Mouse (Mus musculus) hindbrain, embryonic 10.5 days (tissue): ENCODE results near the gene Cntd1. TPM values are rescaled to one million over a fixed set of nuclear protein-coding genes. Genes with fewer than 3 reads are reported as not detected.

Experiments
- DNase-seq: peaks from one replicate; pipeline ENCODE4 v3.0.0-alpha.2; 2017; ENCODE audit warnings: low spot score
- H3K27ac ChIP-seq: fragments of 300-500 bp; sonication (generic); 2 replicates; pipeline ENCODE4 v1.5.1; 2016; ENCODE audit warnings: mild to moderate bottlenecking, moderate library complexity
- H3K27me3 ChIP-seq: fragments of 300-500 bp; sonication (generic); 2 replicates; pipeline ENCODE4 v1.6.1; 2016; ENCODE audit warnings: mild to moderate bottlenecking; ENCODE audit not compliant: poor library complexity, insufficient read depth, severe bottlenecking
- H3K36me3 ChIP-seq: fragments of 300-500 bp; sonication (generic); 2 replicates; pipeline ENCODE4 v1.6.1; 2016; ENCODE audit warnings: mild to moderate bottlenecking, moderate library complexity
- H3K4me1 ChIP-seq: fragments of 300-500 bp; sonication (generic); replicated peaks from 2 replicates; pipeline ENCODE4 v1.6.1; 2016; ENCODE audit warnings: mild to moderate bottlenecking
- H3K4me3 ChIP-seq: fragments of 300-500 bp; sonication (generic); 2 replicates; pipeline ENCODE4 v1.5.1; 2016; ENCODE audit warnings: mild to moderate bottlenecking, moderate library complexity
- H3K9me3 ChIP-seq: fragments of 300-500 bp; sonication (generic); 2 replicates; pipeline ENCODE4 v1.6.1; 2016; ENCODE audit warnings: mild to moderate bottlenecking, moderate library complexity
- WGBS: fragments of 180-500 bp; shearing (Covaris S2); methylation state at CpG from one replicate; pipeline ENCODE4 v1.1.7; 2016; 5-methylcytosine and 5-hydroxymethylcytosine counted together
- polyA plus RNA-seq: library from polyadenylated mRNA; unstranded; fragments of >200 nt; fragmentation: Nextera tagmentation; extraction: Ambion mirVana; gene quantifications from 2 replicates; pipeline ENCODE4 v1.2.1, GENCODE M21; 2016

Cntd1 gene
- polyA plus RNA-seq, 1 experiment from 2014 or later: 0.95 TPM

DNA sequence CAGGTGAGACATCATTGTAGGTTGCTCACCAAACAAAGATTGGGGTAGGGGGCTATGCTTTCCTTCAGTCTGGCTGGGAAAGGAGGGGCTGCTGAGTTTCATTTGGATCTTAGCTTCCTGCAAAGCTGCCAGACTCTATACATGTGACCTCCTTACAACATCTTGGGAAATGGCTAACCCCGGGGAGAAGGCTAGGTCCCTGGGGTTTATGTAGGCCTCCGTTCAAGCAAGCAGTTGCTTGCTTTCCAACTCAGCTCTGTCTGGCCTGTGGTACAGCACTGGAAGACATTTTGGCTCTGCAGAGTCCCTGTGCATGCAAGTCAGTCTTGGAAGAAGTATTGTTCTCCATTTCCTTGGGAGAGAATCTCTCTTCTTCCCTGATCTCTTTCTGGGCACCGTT, 53.7 kb downstream of the Cntd1 start:
- Histone ChIP-seq H3K27me3 (no peaks in the 10 kb centered on the region), H3K36me3 (peaks cover 9% of the 10 kb centered on the region; the same call in 1 of the 2 replicates), H3K9me3 (no peaks in the 10 kb centered on the region), H3K27ac (no peak overlapping the region), H3K4me1 (peaks cover 36% of the 10 kb centered on the region), H3K4me3 (no peak overlapping the region)
- DNase-seq: no peak
- 81% methylated on average over 3 of the region's 3 CpGs for WGBS

GRCm38 (mm10) chr11:101334023-101334422, 55.2 kb downstream of the Cntd1 start:
- Histone ChIP-seq H3K4me3 (peak overlapping the region; percentile 18; the same call in 1 of the 2 replicates), H3K27ac (peak overlapping the region; percentile 78), H3K36me3 (peaks cover 3% of the 10 kb centered on the region; the same call in 1 of the 2 replicates), H3K27me3 (no peaks in the 10 kb centered on the region), H3K9me3 (no peaks in the 10 kb centered on the region), H3K4me1 (peaks cover 50% of the 10 kb centered on the region)
- WGBS: 22% methylated on average over 10 of the region's 10 CpGs
- peak; percentile 38 for DNase-seq

GRCm38 (mm10) chr11:101334516-101334915, 55.7 kb downstream of the Cntd1 start:
- 2% methylated on average over 6 of the region's 6 CpGs for WGBS
- H3K4me3 ChIP-seq: peak overlapping the region; percentile 18; the same call in 1 of the 2 replicates
- peak overlapping the region; percentile 78 for H3K27ac ChIP-seq
- H3K27me3 ChIP-seq: no peaks in the 10 kb centered on the region
- no peaks in the 10 kb centered on the region for H3K9me3 ChIP-seq
- DNase-seq: peak; percentile 76
- H3K4me1 ChIP-seq: peaks cover 50% of the 10 kb centered on the region
- H3K36me3 ChIP-seq: no peaks in the 10 kb centered on the region

GRCm38 (mm10) chr11:101335685-101336084, 56.9 kb downstream of the Cntd1 start:
- no peaks in the 10 kb centered on the region for H3K27me3 ChIP-seq
- H3K27ac ChIP-seq: no peak overlapping the region
- 87% methylated on average over 9 of the region's 9 CpGs for WGBS
- no peak for DNase-seq
- peaks cover 46% of the 10 kb centered on the region for H3K4me1 ChIP-seq
- no peaks in the 10 kb centered on the region for H3K9me3 ChIP-seq
- no peaks in the 10 kb centered on the region for H3K36me3 ChIP-seq
- no peak overlapping the region for H3K4me3 ChIP-seq

DNA sequence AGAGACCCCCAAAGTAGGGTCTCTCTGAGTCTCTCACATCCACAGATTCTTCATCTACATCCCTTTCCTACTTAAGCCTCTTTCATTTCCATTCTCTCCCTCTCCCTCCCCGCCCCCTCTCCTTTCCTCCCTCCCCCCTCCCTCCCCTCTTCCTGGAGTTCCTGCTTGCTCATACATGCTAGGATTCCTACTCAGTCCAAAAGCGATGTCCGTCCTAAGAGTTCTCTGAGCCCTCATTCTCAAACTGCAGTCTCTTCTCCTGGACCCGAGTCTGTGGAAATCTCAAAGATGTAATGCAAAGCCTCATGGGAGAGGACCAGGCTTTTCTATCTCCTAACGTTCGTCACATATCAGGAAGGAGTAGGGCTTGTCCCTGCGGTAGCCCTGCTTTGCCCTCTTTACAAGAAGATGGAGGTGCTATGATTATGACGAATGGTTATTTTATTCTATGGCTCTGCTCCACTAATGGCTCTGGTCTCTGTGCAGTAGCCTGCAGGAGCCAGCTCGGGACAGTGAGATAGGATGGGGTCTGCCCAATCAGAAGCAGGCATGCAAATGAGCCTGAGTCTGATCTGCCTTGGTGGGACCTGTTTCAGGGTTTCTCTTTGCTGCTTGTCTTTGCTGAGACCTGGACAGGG, 59.4 kb downstream of the Cntd1 start:
- 1% methylated on average over 9 of the region's 9 CpGs for WGBS
- Histone ChIP-seq H3K4me3 (peak overlapping the region; percentile 49), H3K27ac (peak overlapping the region; percentile 82), H3K9me3 (no peaks in the 10 kb centered on the region), H3K27me3 (no peaks in the 10 kb centered on the region), H3K4me1 (peaks cover 41% of the 10 kb centered on the region), H3K36me3 (no peaks in the 10 kb centered on the region)
- DNase-seq: peak; percentile 69

Other genes starting within 250 kb of the Cntd1 start
- 11.2 and 12.9 TPM in 2 replicates for gene Naglu, start 209.0 kb upstream of the Cntd1 start, polyA plus RNA-seq
- 0.14 TPM in 1 of 2 replicates, not detected in the other for gene Hsd17b1, start 200.6 kb upstream of the Cntd1 start, polyA plus RNA-seq
- 53.1 and 59.6 TPM in 2 replicates for gene Coasy, start 196.4 kb upstream of the Cntd1 start, polyA plus RNA-seq
- gene Mlx, start 191.7 kb upstream of the Cntd1 start, polyA plus RNA-seq: 44.7 and 49.7 TPM in 2 replicates
- gene Psmc3ip, start 183.6 kb upstream of the Cntd1 start, polyA plus RNA-seq: 59.7 and 72.5 TPM in 2 replicates
- 17.8 and 21.2 TPM in 2 replicates for gene Retreg3, start 159.1 kb upstream of the Cntd1 start, polyA plus RNA-seq
- gene Tubg1, start 159.1 kb upstream of the Cntd1 start, polyA plus RNA-seq: 136 and 141 TPM in 2 replicates
- gene Tubg2, start 123.1 kb upstream of the Cntd1 start, polyA plus RNA-seq: 2.8 and 4.8 TPM in 2 replicates
- 0.29 and 0.71 TPM in 2 replicates for gene Cntnap1, start 108.5 kb upstream of the Cntd1 start, polyA plus RNA-seq
- gene Plekhh3, start 107.7 kb upstream of the Cntd1 start, polyA plus RNA-seq: 5.8 and 11.8 TPM in 2 replicates
- 0.15 and 0.20 TPM in 2 replicates for gene Ccr10, start 103.6 kb upstream of the Cntd1 start, polyA plus RNA-seq
- gene Ezh1, start 52.5 kb upstream of the Cntd1 start, polyA plus RNA-seq: 13.1 TPM in 2 replicates
- gene Ramp2, start 33.0 kb upstream of the Cntd1 start, polyA plus RNA-seq: 63.9 and 72.3 TPM in 2 replicates
- 135 TPM in 2 replicates for gene Vps25, start 25.3 kb upstream of the Cntd1 start, polyA plus RNA-seq
- gene Wnk4, start 18.4 kb upstream of the Cntd1 start, polyA plus RNA-seq: 6.7 and 7.6 TPM in 2 replicates
- gene Coa3, start 102 bp downstream of the Cntd1 start, polyA plus RNA-seq: 227 and 244 TPM in 2 replicates
- 153 and 166 TPM in 2 replicates for gene Becn1, start 23.3 kb downstream of the Cntd1 start, polyA plus RNA-seq
- gene Psme3, start 37.2 kb downstream of the Cntd1 start, polyA plus RNA-seq: 166 and 190 TPM in 2 replicates
- 1.5 and 2.1 TPM in 2 replicates for gene Aoc2, start 46.1 kb downstream of the Cntd1 start, polyA plus RNA-seq
- gene Aoc3, start 51.6 kb downstream of the Cntd1 start, polyA plus RNA-seq: 0.06 TPM in 1 of 2 replicates, not detected in the other
- not detected in 2 replicates for gene G6pc, start 88.5 kb downstream of the Cntd1 start, polyA plus RNA-seq
- gene Aarsd1, start 138.6 kb downstream of the Cntd1 start, polyA plus RNA-seq: 91.4 and 99.8 TPM in 2 replicates
- 9.4 and 10.2 TPM in 2 replicates for gene Gm27029, start 145.8 kb downstream of the Cntd1 start, polyA plus RNA-seq
- 20.5 and 25.3 TPM in 2 replicates for gene Rundc1, start 146.1 kb downstream of the Cntd1 start, polyA plus RNA-seq
- 4.0 and 4.5 TPM in 2 replicates for gene Ptges3l, start 146.3 kb downstream of the Cntd1 start, polyA plus RNA-seq
- gene Rpl27, start 163.3 kb downstream of the Cntd1 start, polyA plus RNA-seq: 414 and 455 TPM in 2 replicates
- 3.5 and 3.6 TPM in 2 replicates for gene Ifi35, start 169.4 kb downstream of the Cntd1 start, polyA plus RNA-seq
- 97.9 and 208 TPM in 2 replicates for gene Rnd2, start 186.0 kb downstream of the Cntd1 start, polyA plus RNA-seq
- 61.1 and 108 TPM in 2 replicates for gene Vat1, start 187.2 kb downstream of the Cntd1 start, polyA plus RNA-seq